Mouse (Mus musculus) small intestine, adult 10 weeks (tissue): ENCODE measurements around the gene Fbxw22. TPM values are rescaled to one million over a fixed set of nuclear protein-coding genes. Genes with fewer than 3 reads are reported as not detected.

ENCODE experiments used
- polyA plus RNA-seq: library from polyadenylated mRNA; stranded (reverse); fragments of 350-450 nt; fragmentation: Illumina TruSeq; extraction: RNeasy Lipid Tissue Mini Kit (QIAGEN cat#74804); gene quantifications from one replicate; pipeline ENCODE4 v1.2.3, GENCODE M21; 2014; ENCODE audit warnings: low replicate concordance

Fbxw22 gene
- not detected for polyA plus RNA-seq

DNA sequence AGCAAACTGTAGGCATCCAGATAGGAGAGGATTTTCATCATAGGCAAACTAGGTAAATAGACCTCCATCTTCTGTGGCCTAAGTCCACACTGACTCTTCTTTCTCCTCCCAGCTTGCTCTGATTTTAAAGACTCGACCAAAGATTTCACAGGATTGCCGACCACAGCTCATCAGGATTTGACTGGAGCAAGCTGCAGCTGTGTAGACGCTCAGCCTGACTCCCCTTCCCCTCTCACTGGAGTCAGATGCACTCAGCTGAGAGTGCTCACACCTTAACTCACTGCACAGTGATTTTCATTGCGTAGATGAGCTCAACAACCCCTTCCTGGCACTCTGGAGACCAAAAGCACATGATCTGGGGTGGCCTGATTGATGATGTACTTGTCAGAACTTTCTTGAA, at the start of gene Fbxw22:
TSS of gene Fbxw22 (minus strand) at position 101 of the 400 bp plus-strand sequence.

GRCm38 (mm10) chr9:109449040-109449439, 44.9 kb upstream of the Fbxw22 start, which contains the start of gene Fbxw16:
Gene Fbxw16, minus strand, starts transcription at chr9:109449140.

GRCm38 (mm10) chr9:109339559-109339958, 64.5 kb downstream of the Fbxw22 start, which contains the start of gene Fbxw28:
Gene Fbxw28, minus strand, starts transcription at chr9:109339659.

Other genes with a start within 250 kb of the Fbxw22 start
- not detected for gene Fbxw21, start 242.3 kb downstream of the Fbxw22 start, polyA plus RNA-seq
- gene Fbxw13, start 208.3 kb downstream of the Fbxw22 start, polyA plus RNA-seq, result not detected
- not detected for gene Fbxw20, start 169.5 kb downstream of the Fbxw22 start, polyA plus RNA-seq
- not detected for gene Fbxw14, start 116.6 kb downstream of the Fbxw22 start, polyA plus RNA-seq
- gene Fbxw28, start 64.6 kb downstream of the Fbxw22 start, polyA plus RNA-seq, result not detected
- not detected for gene Fbxw16, start 44.8 kb upstream of the Fbxw22 start, polyA plus RNA-seq
- gene Fbxw19, start 91.6 kb upstream of the Fbxw22 start, polyA plus RNA-seq, result not detected
- 0.33 TPM for gene Fbxw15, start 164.0 kb upstream of the Fbxw22 start, polyA plus RNA-seq
- not detected for gene Fbxw24, start 221.8 kb upstream of the Fbxw22 start, polyA plus RNA-seq